Mouse (Mus musculus) liver, adult 2 months (tissue): ENCODE data around the gene Rprd1b. TPM values are rescaled to one million over a fixed set of nuclear protein-coding genes. Genes with fewer than 3 reads are reported as not detected.
A peak's percentile ranks its signal among the peaks of the same experiment; 100 is the strongest.

Experiments
- DNase-seq: peaks from one replicate; pipeline ENCODE4 v3.0.0-alpha.2; 2011; ENCODE audit warnings: low read depth, low spot score; ENCODE audit errors: extremely low read depth
- H3K27ac ChIP-seq: fragments of 200-500 bp; replicated peaks from 2 replicates; pipeline ENCODE4 v1.5.1; 2012; ENCODE audit warnings: low read depth, mild to moderate bottlenecking, control low read depth, inconsistent platforms, low read length; ENCODE audit not compliant: insufficient read depth
- H3K27me3 ChIP-seq: fragments of 200-500 bp; 2 replicates; pipeline ENCODE4 v1.6.1; 2012; ENCODE audit warnings: mild to moderate bottlenecking, moderate library complexity, low read length, inconsistent platforms; ENCODE audit not compliant: control insufficient read depth, insufficient read depth
- H3K36me3 ChIP-seq: fragments of 200-500 bp; 2 replicates; pipeline ENCODE4 v1.6.1; 2012; ENCODE audit warnings: low read length, inconsistent platforms; ENCODE audit not compliant: control insufficient read depth, insufficient read depth
- H3K4me1 ChIP-seq: fragments of 200-500 bp; 2 replicates; pipeline ENCODE4 v1.6.1; 2011; ENCODE audit warnings: low read length; ENCODE audit not compliant: control insufficient read depth, insufficient read depth
- H3K4me3 ChIP-seq: fragments of 200-500 bp; 2 replicates; pipeline ENCODE4 v1.5.1; 2011; ENCODE audit warnings: low read depth, mild to moderate bottlenecking, control low read depth, low read length, moderate library complexity; ENCODE audit not compliant: insufficient read depth
- H3K79me2 ChIP-seq: fragments of 200-500 bp; 2 replicates; pipeline ENCODE4 v1.6.1; 2012; ENCODE audit warnings: inconsistent platforms, mild to moderate bottlenecking, low read length, moderate library complexity; ENCODE audit not compliant: control insufficient read depth, insufficient read depth
- H3K9ac ChIP-seq: fragments of 200-500 bp; 2 replicates; pipeline ENCODE4 v1.6.1; 2012; ENCODE audit warnings: low read depth, mild to moderate bottlenecking, control low read depth, inconsistent platforms, low read length
- CTCF ChIP-seq: fragments of 200-500 bp; IDR thresholded peaks from 2 replicates; pipeline ENCODE4 v1.5.1; 2011; ENCODE audit warnings: low read depth, low read length, control low read depth
- POLR2A ChIP-seq: fragments of 200-500 bp; IDR thresholded peaks from 2 replicates; pipeline ENCODE4 v1.6.1; 2011; ENCODE audit warnings: low read length, control low read depth; ENCODE audit not compliant: insufficient read depth; ENCODE audit errors: extremely low read depth
- WGBS: fragments of 180-500 bp; shearing (Covaris S2); methylation state at CpG from one replicate; pipeline ENCODE4 v1.1.7; 2018; 5-methylcytosine and 5-hydroxymethylcytosine counted together
- polyA plus RNA-seq: library from polyadenylated mRNA; depleted of rRNA; stranded (reverse); fragments of >200 nt; gene quantifications from 2 replicates; pipeline ENCODE4 v1.2.3, GENCODE M21; 2012
- total RNA-seq: library from RNA; depleted of rRNA; stranded (reverse); fragments of >200 nt; gene quantifications from 2 replicates; pipeline ENCODE4 v1.2.3, GENCODE M21; 2014

The Rprd1b gene
- total and polyA plus RNA-seq, 2 experiments, result 6.8 to 14.2 TPM

DNA sequence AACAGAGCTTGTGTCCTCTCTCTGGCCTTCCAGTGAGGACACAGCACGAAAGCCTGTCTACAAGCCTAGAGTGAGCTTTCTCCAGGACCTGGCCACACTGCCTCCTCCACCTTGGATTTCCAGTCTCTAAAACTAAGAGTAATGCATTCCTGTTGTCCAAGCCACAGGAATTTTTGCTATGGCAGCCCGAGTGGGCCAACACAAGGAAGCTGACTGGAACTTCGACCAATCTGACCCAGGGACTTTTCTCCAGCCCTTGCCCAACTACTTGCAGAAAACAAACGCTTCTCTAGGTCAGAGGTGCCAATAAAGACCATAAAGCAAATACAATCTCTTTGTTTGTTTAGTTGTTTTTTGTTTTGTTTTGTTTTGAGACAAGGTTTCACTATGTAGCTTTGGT lies 61.8 kb downstream of the Rprd1b start:
- no peak overlapping the region for H3K9ac ChIP-seq
- no peak for TF ChIP-seq POLR2A
- TF ChIP-seq CTCF, result no peak
- H3K27me3 ChIP-seq, result no peaks in the 10 kb centered on the region
- H3K27ac ChIP-seq, result no peak overlapping the region
- peaks cover 8% of the 10 kb centered on the region; the same call in 1 of the 2 replicates for H3K4me1 ChIP-seq
- no peak overlapping the region for H3K4me3 ChIP-seq
- WGBS, result 46% methylated on average over 4 of the region's 4 CpGs
- no peaks in the 10 kb centered on the region for H3K79me2 ChIP-seq
- no peak for DNase-seq
- H3K36me3 ChIP-seq, result no peaks in the 10 kb centered on the region

DNA sequence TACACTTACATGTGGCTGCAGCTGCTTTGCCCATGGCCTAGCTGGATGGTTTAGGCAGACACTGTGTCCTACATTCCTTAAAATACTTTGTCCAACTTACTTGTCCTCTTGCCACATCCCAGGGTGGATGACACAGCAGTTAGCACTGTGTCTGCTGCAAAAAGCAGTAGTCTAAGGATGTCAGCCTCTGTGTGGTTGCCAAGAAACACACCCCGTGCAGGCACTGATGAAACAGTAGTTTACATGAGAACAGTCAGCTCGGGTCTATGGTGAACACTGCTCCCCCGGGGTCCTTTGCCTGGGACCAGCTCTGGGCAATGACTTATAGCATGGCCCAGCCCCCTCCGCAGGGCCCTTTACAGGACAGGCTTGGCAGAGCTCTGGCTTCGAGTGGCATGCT lies 65.0 kb downstream of the Rprd1b start:
- Histone ChIP-seq H3K79me2 (no peaks in the 10 kb centered on the region), H3K36me3 (no peaks in the 10 kb centered on the region), H3K4me1 (peaks cover 8% of the 10 kb centered on the region; the same call in 1 of the 2 replicates), H3K4me3 (no peak overlapping the region), H3K27ac (peak overlapping the region; percentile 24; the same call in 1 of the 2 replicates), H3K9ac (no peak overlapping the region), H3K27me3 (no peaks in the 10 kb centered on the region)
- TF ChIP-seq CTCF (no peak), POLR2A (no peak)
- peak; percentile 91 for DNase-seq
- WGBS, result 22% methylated on average over 5 of the region's 5 CpGs

DNA sequence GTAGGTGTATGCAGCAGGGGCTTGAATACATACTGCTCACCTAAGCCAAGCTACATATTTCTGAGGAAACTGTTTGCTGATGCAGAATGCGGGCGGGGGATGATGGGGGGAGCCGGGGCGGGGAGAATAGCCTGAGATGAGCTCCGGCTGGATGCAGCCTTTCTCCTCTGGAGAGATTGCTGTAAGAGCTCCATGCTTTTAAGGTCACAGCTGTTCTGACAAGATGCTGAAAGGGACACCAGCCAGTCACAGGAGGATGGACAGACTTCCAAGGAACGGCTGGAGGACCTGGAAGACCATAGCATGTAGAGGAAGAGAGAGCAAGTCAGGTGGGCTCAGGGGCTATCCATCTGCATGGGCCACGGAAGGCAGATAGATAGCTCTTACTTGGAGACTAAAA lies 66.0 kb downstream of the Rprd1b start:
- 83% methylated on average over 7 of the region's 7 CpGs for WGBS
- H3K36me3 ChIP-seq, result no peaks in the 10 kb centered on the region
- H3K27me3 ChIP-seq, result no peaks in the 10 kb centered on the region
- H3K27ac ChIP-seq, result no peak overlapping the region
- H3K4me3 ChIP-seq, result no peak overlapping the region
- no peak for DNase-seq
- H3K9ac ChIP-seq, result no peak overlapping the region
- peaks cover 8% of the 10 kb centered on the region; the same call in 1 of the 2 replicates for H3K4me1 ChIP-seq
- H3K79me2 ChIP-seq, result no peaks in the 10 kb centered on the region
- TF ChIP-seq POLR2A (no peak), CTCF (no peak)

DNA sequence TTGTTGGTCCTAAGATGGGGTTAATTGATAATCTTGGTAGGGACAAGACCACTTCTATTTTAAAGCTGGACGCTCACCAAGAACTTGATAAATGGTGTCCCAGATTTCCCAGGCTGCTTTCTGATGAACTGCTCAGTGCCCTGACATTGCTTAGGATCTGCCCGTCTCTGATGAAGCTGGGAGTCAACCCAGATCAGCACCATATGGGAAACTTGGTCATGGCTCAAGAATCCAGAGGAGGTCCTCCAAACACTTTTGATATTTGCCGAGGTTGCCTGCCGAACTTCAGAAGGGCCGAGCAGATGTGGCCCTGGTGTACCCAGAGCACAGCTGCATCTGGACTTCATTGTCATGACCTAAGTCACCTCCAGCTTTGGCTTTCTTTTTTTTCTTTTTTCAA lies 66.5 kb downstream of the Rprd1b start:
- peaks cover 8% of the 10 kb centered on the region; the same call in 1 of the 2 replicates for H3K4me1 ChIP-seq
- no peak overlapping the region for H3K27ac ChIP-seq
- H3K9ac ChIP-seq, result no peak overlapping the region
- TF ChIP-seq CTCF (no peak), POLR2A (no peak)
- no peaks in the 10 kb centered on the region for H3K36me3 ChIP-seq
- 90% methylated on average over 5 of the region's 5 CpGs for WGBS
- no peak for DNase-seq
- no peaks in the 10 kb centered on the region for H3K79me2 ChIP-seq
- H3K4me3 ChIP-seq, result no peak overlapping the region
- H3K27me3 ChIP-seq, result no peaks in the 10 kb centered on the region

DNA sequence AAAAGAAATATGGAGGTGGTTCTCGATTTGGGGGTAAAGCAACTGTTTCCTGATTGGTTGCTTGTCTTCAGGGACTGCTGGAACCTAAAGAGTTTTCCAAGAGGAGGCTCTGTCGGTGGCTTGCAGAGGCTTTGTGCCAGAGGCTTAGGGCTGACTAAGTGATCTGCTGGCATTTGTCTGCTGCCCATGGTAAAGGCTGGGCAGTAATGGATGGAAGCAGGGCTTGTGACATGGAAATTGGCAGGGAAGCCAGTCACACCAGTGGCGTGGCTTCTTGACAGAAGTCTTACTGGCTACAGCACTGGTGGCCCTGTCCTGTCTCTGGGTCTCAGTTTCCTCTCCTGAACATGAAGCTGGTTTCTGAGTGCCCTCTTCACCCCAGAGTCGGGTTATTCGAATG lies 68.8 kb downstream of the Rprd1b start:
- H3K27me3 ChIP-seq, result no peaks in the 10 kb centered on the region
- H3K4me3 ChIP-seq, result no peak overlapping the region
- H3K79me2 ChIP-seq, result no peaks in the 10 kb centered on the region
- H3K4me1 ChIP-seq, result peaks cover 16% of the 10 kb centered on the region
- 91% methylated on average over 5 of the region's 5 CpGs for WGBS
- H3K36me3 ChIP-seq, result no peaks in the 10 kb centered on the region
- no peak for DNase-seq
- TF ChIP-seq POLR2A (no peak), CTCF (no peak)
- H3K27ac ChIP-seq, result no peak overlapping the region
- no peak overlapping the region for H3K9ac ChIP-seq

DNA sequence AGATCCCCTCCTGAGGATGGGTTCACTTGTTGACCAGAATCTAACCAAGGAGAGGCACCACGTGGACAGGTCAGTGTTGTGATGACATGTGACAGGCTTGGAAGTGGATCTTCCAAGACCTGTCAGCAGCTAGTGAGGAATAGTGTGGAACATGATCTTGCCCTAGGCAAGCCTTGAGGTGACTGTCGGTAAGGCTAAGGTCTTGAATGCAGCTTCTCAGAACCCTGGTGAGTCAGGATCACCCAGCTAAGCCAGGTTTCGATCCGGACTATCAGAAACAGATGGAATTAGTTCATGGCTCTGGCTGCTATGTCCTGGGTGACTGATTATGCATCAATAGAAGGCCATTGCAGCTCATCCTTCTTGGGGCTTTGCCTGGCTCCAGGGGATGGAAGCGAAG lies 70.4 kb downstream of the Rprd1b start:
- DNase-seq, result no peak
- Histone ChIP-seq H3K27me3 (no peaks in the 10 kb centered on the region), H3K27ac (no peak overlapping the region), H3K79me2 (no peaks in the 10 kb centered on the region), H3K4me3 (no peak overlapping the region), H3K36me3 (no peaks in the 10 kb centered on the region), H3K4me1 (peaks cover 10% of the 10 kb centered on the region), H3K9ac (no peak overlapping the region)
- 92% methylated on average over 5 of the region's 5 CpGs for WGBS
- TF ChIP-seq POLR2A (no peak), CTCF (no peak)
